Mouse (Mus musculus) liver, adult 2 months (tissue): ENCODE data around the gene Zbtb21.

Experiments used
- CTCF ChIP-seq: fragments of 200-500 bp; IDR thresholded peaks from 2 replicates; pipeline ENCODE4 v1.5.1; 2011; ENCODE audit warnings: low read depth, low read length, control low read depth
- POLR2A ChIP-seq: fragments of 200-500 bp; IDR thresholded peaks from 2 replicates; pipeline ENCODE4 v1.6.1; 2011; ENCODE audit warnings: low read length, control low read depth; ENCODE audit not compliant: insufficient read depth; ENCODE audit errors: extremely low read depth

DNA sequence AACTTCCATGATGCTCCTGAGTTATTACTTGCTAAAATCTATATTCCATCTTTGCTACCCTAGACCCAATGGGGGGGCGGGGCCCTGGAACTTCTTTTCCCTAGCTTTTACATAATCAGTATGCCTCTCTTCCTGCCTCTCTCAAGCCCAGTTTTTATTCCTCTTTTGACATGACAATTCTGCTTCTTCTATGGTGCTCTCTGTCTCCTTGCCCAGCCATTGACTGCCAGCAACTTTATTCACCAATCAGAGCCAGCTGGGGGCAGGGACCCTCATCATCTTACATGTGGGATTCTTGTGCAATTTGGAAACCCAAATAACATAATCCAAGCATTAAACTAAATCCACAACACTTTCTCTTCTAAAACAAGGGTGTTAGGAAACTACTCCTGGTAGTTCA, 18.9 kb upstream of the Zbtb21 start:
- TF ChIP-seq POLR2A (no peak), CTCF (no peak)
